Mouse (Mus musculus) thymus, adult 2 months (tissue): ENCODE measurements around the gene 9230102O04Rik.

Source experiments
- CTCF ChIP-seq: fragments of 200-500 bp; IDR thresholded peaks from 2 replicates; pipeline ENCODE4 v1.5.1; 2012; ENCODE audit warnings: mild to moderate bottlenecking, control low read depth, low read length, moderate library complexity, borderline replicate concordance; ENCODE audit not compliant: control insufficient read depth, poor library complexity, insufficient read depth; ENCODE audit errors: extremely low read depth
- POLR2A ChIP-seq: fragments of 200-500 bp; IDR thresholded peaks from 2 replicates; pipeline ENCODE4 v1.6.1; 2012; ENCODE audit warnings: mild to moderate bottlenecking, low read length, control low read depth, moderate library complexity; ENCODE audit not compliant: control insufficient read depth, poor library complexity, insufficient read depth; ENCODE audit errors: extremely low read depth

- TF ChIP-seq POLR2A (peak; percentile 74; the same call in 1 of the 2 replicates), CTCF (no peak)
These were observed 10.7 kb downstream of the 9230102O04Rik start for GRCm38 (mm10) chr2:9878564-9879081.
